Mouse (Mus musculus): ENCODE data around the gene Uggt1.

DNA sequence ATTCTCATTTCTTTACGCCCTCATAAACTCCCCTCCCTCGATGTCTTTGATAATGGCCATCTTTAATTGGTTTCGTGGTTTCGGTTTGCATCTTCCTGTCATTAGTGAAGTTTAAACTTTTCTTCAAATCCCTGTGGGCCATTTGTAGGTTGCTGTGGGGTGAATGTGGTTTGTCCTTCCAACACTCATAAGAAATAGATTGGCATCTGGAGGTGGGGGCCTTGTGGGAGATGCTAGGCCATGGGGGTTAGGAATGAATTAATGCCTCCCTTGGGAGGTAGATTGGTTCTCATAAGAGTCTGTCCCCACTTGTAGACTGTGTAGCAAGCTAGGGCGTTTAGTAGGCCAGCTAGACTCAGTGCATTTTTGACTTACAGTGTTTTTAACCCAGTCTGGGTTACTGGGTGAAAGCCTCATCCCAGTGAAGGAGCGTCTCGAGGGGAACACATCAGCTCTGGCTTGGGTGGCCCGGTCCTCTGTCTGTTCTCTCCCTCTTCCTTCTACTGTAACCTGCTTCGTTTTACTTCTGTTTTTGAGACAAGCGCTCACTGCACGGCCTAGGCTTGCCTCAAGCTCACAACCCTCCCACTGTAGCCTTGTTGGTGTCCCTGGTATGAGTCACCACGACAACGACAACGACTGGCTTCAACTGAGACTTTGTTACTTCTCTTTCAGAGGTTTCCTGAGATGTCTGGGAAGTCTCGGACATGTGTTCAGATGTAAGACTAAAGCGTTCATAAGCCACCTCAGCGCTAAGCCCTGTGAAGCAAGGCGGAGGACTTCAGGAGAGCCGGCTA lies 17.4 kb upstream of the Uggt1 start:
- TF ChIP-seq POLR2A (IDR thresholded peaks at IDR 0.05; ENCODE audit: borderline replicate concordance, extremely low read depth, insufficient read depth, insufficient read length, poor library complexity, severe bottlenecking) (no peak), CTCF (IDR thresholded peaks at IDR 0.05; ENCODE audit: borderline replicate concordance, extremely low read depth, insufficient read depth, insufficient read length) (no peak)
